Mouse (Mus musculus) right cerebral cortex, postnatal 10 days (tissue): ENCODE results near the gene Traf5.

Source experiments
- DNase-seq, 2 experiments: peaks; one replicate each; pipeline ENCODE4 v3.0.0; 2021; ENCODE audit warnings: low spot score in 2 of 2

Gene Traf5

GRCm38 (mm10) chr1:192063209-192063946, 29.0 kb downstream of the Traf5 start:
- DNase-seq, result no peak

DNA sequence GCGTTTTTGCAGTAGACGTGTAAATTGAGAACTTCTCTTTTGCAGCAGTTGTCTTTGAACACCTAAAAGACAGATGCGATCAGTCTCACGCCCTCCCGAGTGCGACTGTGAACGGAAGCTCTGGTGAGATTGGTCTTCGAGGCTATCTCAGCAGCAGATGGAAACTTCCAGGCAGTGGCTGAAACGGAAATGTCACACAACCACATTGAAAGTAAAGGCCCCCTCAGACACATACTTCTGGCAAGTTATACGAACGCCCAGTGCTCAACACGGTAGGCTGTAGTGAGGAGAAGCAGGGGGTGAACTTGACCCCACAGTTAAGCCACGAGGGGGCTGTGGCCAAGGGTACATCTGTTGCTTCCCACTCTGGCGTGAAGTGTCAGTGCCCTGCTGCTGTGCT, 29.7 kb downstream of the Traf5 start:
- no peak for DNase-seq

DNA sequence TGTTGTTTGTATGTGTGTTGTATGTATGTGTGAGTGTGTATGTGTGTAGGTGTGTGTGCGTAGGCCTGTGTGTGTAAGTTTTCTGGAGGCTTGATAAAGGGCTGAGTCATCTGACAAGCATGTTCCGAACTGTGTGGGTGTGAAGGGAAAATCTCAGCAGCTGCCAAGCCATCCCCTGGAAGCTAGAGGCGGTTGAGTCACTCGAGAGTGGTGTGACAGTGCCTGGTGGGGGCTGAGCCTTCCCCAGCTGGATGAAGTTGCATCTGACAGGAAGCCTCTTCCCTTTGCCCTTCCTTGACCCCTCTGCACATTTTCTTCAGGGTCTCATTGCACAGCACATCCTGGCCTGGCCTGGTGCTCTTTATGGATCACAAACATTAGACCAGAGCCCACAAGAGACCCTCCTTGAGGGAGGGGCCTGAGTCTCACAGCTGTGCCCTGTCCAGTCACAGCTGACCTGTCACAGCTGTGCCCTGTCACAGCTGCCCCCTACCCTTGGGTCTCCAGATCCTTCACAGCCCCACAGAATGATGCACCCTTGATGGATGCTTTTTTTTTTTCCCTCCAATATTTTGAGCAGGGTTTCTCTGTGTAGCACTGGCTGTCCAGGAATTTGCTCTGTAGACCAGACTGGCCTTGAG, 30.6 kb downstream of the Traf5 start:
- DNase-seq, result peak; percentile 70 to 78

- no peak for DNase-seq
Measured at GRCm38 (mm10) chr1:192058911-192059310, 33.4 kb downstream of the Traf5 start.

DNA sequence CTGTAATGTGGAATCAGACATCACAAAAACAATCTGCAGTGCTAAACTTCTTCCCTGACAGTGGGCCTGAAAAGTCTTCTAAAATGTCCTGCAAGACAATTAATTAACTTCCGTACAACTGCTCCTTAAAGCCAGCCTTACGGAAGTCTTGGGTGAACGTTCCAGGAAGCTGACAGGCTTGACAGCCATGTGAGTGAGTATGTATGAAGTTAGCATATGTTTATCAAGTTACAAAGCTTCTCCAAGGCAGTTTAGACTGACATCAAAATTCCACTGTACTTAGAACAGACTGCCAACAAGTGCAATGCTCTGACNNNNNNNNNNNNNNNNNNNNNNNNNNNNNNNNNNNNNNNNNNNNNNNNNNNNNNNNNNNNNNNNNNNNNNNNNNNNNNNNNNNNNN, 38.6 kb downstream of the Traf5 start:
- DNase-seq, result no peak

DNA sequence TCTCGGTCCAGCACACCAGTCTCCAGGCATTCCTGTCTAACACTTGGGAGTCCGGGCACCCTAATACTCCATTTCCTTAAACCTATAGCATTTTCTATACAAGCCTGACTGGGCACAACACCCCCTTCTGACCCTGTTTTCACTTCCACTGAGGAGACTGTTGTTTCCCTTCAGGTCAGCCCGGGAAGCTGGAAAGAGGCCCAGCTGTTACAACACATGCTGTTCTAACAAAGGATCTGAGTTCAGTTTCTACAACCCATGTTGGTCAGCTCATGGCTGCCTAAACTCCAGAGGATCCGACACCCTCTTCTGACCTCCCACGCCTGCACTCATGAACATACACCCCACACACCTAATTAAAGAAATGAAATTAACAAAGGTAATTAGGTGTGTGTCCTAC, 39.4 kb downstream of the Traf5 start:
- no peak for DNase-seq

- DNase-seq, result no peak
Measured at GRCm38 (mm10) chr1:192052461-192052860, 39.9 kb downstream of the Traf5 start.

GRCm38 (mm10) chr1:191999022-191999421, 93.3 kb downstream of the Traf5 start:
- DNase-seq, result no peak

- no peak for DNase-seq
Measured at GRCm38 (mm10) chr1:191996621-191997185, 95.7 kb downstream of the Traf5 start.

- no peak for DNase-seq
Measured at GRCm38 (mm10) chr1:191995916-191996315, 96.4 kb downstream of the Traf5 start.

DNA sequence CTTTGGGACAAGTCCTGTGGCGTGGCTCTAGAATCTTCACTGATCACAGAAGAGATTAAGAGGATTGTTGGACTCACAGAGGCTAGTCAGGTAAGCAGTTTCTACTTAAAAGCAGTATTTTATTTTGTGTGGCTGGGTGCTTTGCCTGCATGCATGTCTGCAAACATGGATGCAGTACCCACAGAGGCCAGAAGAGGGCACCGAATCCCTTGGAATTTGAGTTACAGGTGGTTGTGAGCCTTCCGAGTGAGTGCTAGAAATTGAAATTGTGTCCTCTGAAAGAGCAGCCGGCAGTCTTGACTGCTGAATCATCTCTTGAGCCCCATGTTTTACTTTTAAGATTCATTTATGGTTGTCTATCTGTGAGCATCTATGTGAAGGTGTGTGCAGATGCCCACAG, 96.9 kb downstream of the Traf5 start:
- peak in 1 of 2 experiments; percentile 58 for DNase-seq

GRCm38 (mm10) chr1:191994476-191994875, 97.9 kb downstream of the Traf5 start:
- no peak for DNase-seq

- peak; percentile 52 to 53 for DNase-seq
Measured at GRCm38 (mm10) chr1:191992040-191992780, 100.1 kb downstream of the Traf5 start.

- peak; percentile 98 for DNase-seq
Measured at GRCm38 (mm10) chr1:191989994-191990393, 102.4 kb downstream of the Traf5 start.

- no peak for DNase-seq
Measured at GRCm38 (mm10) chr1:191989060-191989459, 103.3 kb downstream of the Traf5 start.

- DNase-seq, result no peak
Measured at GRCm38 (mm10) chr1:191988646-191989045, 103.7 kb downstream of the Traf5 start.

DNA sequence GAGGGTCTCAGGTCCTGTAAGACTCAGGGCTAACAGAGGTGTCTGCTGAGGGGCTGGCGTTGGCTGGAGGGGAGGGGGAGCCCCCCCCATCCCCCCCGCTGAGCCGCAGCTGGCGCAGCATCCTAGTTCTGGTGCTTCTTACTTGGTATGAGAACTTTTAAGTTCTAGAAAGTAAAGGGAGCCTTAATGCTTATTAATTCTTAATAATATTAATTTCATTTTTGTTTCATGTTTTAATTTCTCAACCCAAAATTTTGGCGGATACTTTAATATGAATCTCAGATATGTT, 104.9 kb downstream of the Traf5 start:
- no peak for DNase-seq

DNA sequence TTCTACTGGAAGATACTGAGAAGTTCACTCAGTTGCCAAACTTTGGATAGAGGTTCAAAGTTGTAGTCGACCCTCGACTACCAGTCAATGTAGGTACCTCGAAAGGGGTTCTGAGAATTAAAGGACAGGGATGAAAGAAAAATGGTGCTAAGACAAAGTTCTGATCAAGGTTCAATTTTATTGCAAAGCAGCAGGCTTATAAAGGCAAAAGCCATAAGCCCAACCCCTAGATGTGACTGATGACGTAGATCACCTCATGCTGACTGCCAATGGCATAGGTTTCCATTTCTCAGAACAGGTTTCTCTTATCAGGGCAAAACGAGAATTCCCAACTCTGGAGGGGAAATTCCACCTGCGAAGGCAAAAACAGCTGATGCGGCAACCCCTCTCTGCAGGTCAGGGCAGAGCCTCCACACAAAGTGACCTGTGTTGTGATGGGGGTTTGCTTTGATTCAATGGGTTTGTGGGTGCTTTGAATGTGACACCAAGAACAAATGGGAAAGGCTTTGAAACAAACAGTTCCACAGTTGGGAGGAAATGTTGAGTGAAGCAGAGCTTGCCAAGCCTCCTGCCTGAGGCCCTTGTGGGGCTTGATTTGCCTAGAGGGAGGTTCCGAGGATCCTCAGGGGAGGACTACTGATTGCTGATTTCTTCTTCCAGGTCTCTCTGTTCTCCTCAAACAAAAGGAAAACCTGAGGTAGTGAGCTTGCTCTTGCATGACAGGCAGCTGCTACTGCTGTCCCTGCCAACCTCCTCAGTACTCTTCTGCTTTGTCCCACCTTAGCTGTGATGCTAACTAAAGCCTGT, 105.5 kb downstream of the Traf5 start:
- no peak for DNase-seq

GRCm38 (mm10) chr1:191981426-191982102, 110.8 kb downstream of the Traf5 start:
- peak; percentile 48 to 56 for DNase-seq

GRCm38 (mm10) chr1:191977187-191977586, 115.2 kb downstream of the Traf5 start, which contains the start of gene Rd3:
Rd3 (plus strand) TSS chr1:191977370.
- peak; percentile 79 to 82 for DNase-seq
